Mouse (Mus musculus): ENCODE results near the gene Naa35.

DNA sequence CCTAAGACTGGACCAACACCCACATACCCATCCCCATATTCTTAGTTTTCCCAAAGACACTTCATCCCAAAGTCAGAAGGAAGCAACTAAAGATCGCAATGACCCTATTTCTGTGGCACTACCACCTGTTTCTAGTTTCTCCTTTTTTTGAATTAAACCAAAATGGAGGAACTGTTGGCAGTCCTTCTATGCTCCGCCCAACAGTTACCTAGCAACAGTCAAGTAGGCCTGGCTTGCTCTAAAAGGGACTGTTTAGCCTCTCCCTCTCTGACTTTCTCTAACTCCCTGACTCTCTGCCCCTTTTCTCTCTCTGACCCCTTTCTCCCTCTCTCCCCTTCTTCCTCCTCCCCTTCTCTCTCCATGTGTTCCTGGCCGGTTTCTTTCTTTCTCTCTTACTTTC lies 100.2 kb downstream of the Naa35 start:
- TF ChIP-seq CTCF (IDR thresholded peaks at IDR 0.05; ENCODE audit: extremely low read depth, insufficient read depth, low read length) (no peak), POLR2A (IDR thresholded peaks at IDR 0.05; ENCODE audit: extremely low read depth, insufficient read depth, low read length) (no peak)
